Comparison of ENCODE assay signal across 8 mouse cellular contexts in the genomic region with DNA sequence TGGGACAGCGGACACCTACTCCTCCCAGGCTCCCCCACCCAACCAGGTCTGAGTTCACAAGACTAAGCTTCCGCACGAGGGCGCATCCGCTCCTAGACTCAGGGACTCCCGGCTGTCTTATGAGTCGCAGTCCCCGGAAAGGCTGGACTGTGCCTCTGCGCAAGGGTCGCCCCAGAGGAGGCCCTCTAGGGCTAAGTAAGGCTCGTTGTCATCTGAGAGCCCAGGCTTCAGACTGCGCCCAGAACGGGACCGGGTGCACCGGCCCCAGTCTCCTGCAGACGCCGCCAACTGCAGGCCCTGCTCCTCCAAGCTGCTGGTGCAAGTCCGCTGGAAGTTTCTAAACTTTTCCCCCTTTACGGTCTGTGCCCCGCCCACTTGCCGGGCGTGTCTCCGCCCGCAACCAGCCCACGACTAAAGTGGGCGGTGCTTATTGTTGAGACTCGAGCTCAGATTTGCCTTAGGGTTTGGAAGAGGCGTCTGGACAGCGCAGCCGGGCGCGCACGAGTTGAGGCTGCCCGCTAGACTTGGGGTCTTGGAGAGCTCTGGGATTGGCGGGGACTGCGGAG. TPM values are rescaled to one million over a fixed set of nuclear protein-coding genes. Genes with fewer than 3 reads are reported as not detected.
DNase-seq lines count a peak whose midpoint lies in the region; ATAC-seq and TF ChIP-seq lines count a peak whose summit lies in the region.

No protein-coding gene starts in this region.

- H3K9me3 ChIP-seq in heart, embryonic 13.5 days, result no peaks in the 10 kb centered on the region
- no peaks in the 10 kb centered on the region for H3K9me3 ChIP-seq in kidney, embryonic 15.5 days (replicated peaks)
- H3K9me3 ChIP-seq in lung, embryonic 16.5 days (ENCODE audit: control insufficient read depth, low read length), result no peaks in the 10 kb centered on the region

- peak overlapping the region; percentile 83 for H3K27ac ChIP-seq in embryonic fibroblast, embryonic 13.5 days (ENCODE audit: insufficient read depth, low read length)
- H3K27ac ChIP-seq in heart, embryonic 13.5 days (replicated peaks), result peak overlapping the region; percentile 81
- peak overlapping the region; percentile 90 for H3K27ac ChIP-seq in kidney, embryonic 15.5 days
- H3K27ac ChIP-seq in lung, embryonic 16.5 days (ENCODE audit: low read length), result peak overlapping the region; percentile 66

- WGBS in heart, embryonic 13.5 days, result 1% methylated on average over 36 of the region's 36 CpGs
- under 1% methylated on average over 35 of the region's 36 CpGs for WGBS in kidney, embryonic 15.5 days
- WGBS in lung, embryonic 16.5 days, result under 1% methylated on average over 35 of the region's 36 CpGs

- peak; percentile 34; the same call in 1 of the 2 replicates for ATAC-seq in heart, embryonic 13.5 days (ENCODE audit: extremely low read depth, insufficient number of reproducible peaks, low FRiP score, low TSS enrichment)
- peak; percentile 85 for ATAC-seq in kidney, embryonic 15.5 days (replicated peaks; ENCODE audit: low FRiP score)
- ATAC-seq in lung, embryonic 16.5 days (ENCODE audit: low read depth), result peak; percentile 67

- TF ChIP-seq CTCF in embryonic fibroblast, embryonic 13.5 days (IDR thresholded peaks at IDR 0.05; ENCODE audit: borderline replicate concordance, insufficient read depth, low read length), result peak; percentile 48; the same call in 1 of the 2 replicates

- TF ChIP-seq POLR2A in embryonic fibroblast, embryonic 13.5 days (IDR thresholded peaks at IDR 0.05; ENCODE audit: low read depth, low read length), result peak; percentile 91

- H3K4me1 ChIP-seq in embryonic fibroblast, embryonic 13.5 days (ENCODE audit: control insufficient read depth, insufficient read depth, low read length), result peaks cover 3% of the 10 kb centered on the region
- peaks cover 67% of the 10 kb centered on the region for H3K4me1 ChIP-seq in heart, embryonic 13.5 days
- H3K4me1 ChIP-seq in kidney, embryonic 15.5 days, result peaks cover 91% of the 10 kb centered on the region
- peaks cover 32% of the 10 kb centered on the region for H3K4me1 ChIP-seq in lung, embryonic 16.5 days (replicated peaks; ENCODE audit: control insufficient read depth, insufficient read depth, low read length)

- DNase-seq in left cerebral cortex, adult 18-20 months (ENCODE audit: low spot score in 2 of 2), result peak; percentile 40 to 48
- DNase-seq in left cerebral cortex, adult 11 months (ENCODE audit: low spot score), result no peak
- DNase-seq in ovary, postnatal 36 days (ENCODE audit: low spot score), result peak; percentile 71
- no peak for DNase-seq in spleen, postnatal 36 days (ENCODE audit: low spot score in 2 of 2)

- peak overlapping the region; percentile 67 for H3K4me2 ChIP-seq in heart, embryonic 13.5 days
- peak overlapping the region; percentile 64 for H3K4me2 ChIP-seq in kidney, embryonic 15.5 days
- H3K4me2 ChIP-seq in lung, embryonic 16.5 days (ENCODE audit: low read depth, low read length), result peak overlapping the region; percentile 75

- peak overlapping the region; percentile 70 for H3K9ac ChIP-seq in heart, embryonic 13.5 days
- H3K9ac ChIP-seq in kidney, embryonic 15.5 days, result peak overlapping the region; percentile 31
- peak overlapping the region; percentile 61 for H3K9ac ChIP-seq in lung, embryonic 16.5 days (ENCODE audit: low read length)

- H3K27me3 ChIP-seq in heart, embryonic 13.5 days (replicated peaks), result peaks cover 99% of the 10 kb centered on the region
- peaks cover 88% of the 10 kb centered on the region for H3K27me3 ChIP-seq in kidney, embryonic 15.5 days
- H3K27me3 ChIP-seq in lung, embryonic 16.5 days (ENCODE audit: control insufficient read depth, insufficient read depth, low read depth, low read length), result peaks cover 95% of the 10 kb centered on the region

- H3K4me3 ChIP-seq in embryonic fibroblast, embryonic 13.5 days (ENCODE audit: insufficient read depth, low read length), result peak overlapping the region; percentile 36
- H3K4me3 ChIP-seq in heart, embryonic 13.5 days, result peak overlapping the region; percentile 46
- H3K4me3 ChIP-seq in kidney, embryonic 15.5 days (replicated peaks), result peak overlapping the region; percentile 43
- H3K4me3 ChIP-seq in lung, embryonic 16.5 days (ENCODE audit: low read length), result peak overlapping the region; percentile 48

- H3K36me3 ChIP-seq in heart, embryonic 13.5 days, result peaks cover 12% of the 10 kb centered on the region; the same call in 1 of the 2 replicates
- peaks cover 19% of the 10 kb centered on the region for H3K36me3 ChIP-seq in kidney, embryonic 15.5 days
- no peaks in the 10 kb centered on the region for H3K36me3 ChIP-seq in lung, embryonic 16.5 days (ENCODE audit: control insufficient read depth, insufficient read depth, low read length)

RNA-seq across cellular contexts. Expression of gene Foxl1, which starts 2.3 kb away (rescaled TPM):
- total RNA-seq in left cerebral cortex, adult 18-20 months (2021), result under 1 TPM in 1 of 2 experiments, not detected in 1; 0.16 TPM
- 1.1 and 2.0 TPM in 2 replicates for polyA plus RNA-seq in embryonic fibroblast, embryonic 13.5 days (2011; ENCODE audit: insufficient read length, low read depth, missing spikeins)
- polyA plus RNA-seq in heart, embryonic 13.5 days (2015; fragmentation: Nextera tagmentation; extraction: Ambion mirVana), result 0.52 and 0.64 TPM in 2 replicates
- 6.7 and 6.9 TPM in 2 replicates for polyA plus RNA-seq in kidney, embryonic 15.5 days (2015; fragmentation: Nextera tagmentation; extraction: Ambion mirVana)
- 3.1 and 3.3 TPM in 2 replicates for polyA plus RNA-seq in lung, embryonic 16.5 days (2015; fragmentation: Nextera tagmentation; extraction: Ambion mirVana)

RNA-seq across cellular contexts. Expression of gene Foxc2, which starts 9.4 kb away (rescaled TPM):
- total RNA-seq in left cerebral cortex, adult 18-20 months (2021), result 1 to 10 TPM; 2.3 to 2.6 TPM
- polyA plus RNA-seq in embryonic fibroblast, embryonic 13.5 days (2011; ENCODE audit: insufficient read length, low read depth, missing spikeins), result 14.6 and 18.1 TPM in 2 replicates
- 6.8 and 7.4 TPM in 2 replicates for polyA plus RNA-seq in heart, embryonic 13.5 days (2015; fragmentation: Nextera tagmentation; extraction: Ambion mirVana)
- polyA plus RNA-seq in kidney, embryonic 15.5 days (2015; fragmentation: Nextera tagmentation; extraction: Ambion mirVana), result 40.8 and 42.3 TPM in 2 replicates
- polyA plus RNA-seq in lung, embryonic 16.5 days (2015; fragmentation: Nextera tagmentation; extraction: Ambion mirVana), result 0.58 and 0.62 TPM in 2 replicates

RNA-seq across cellular contexts. Expression of gene Mthfsd, which starts 17.2 kb away (rescaled TPM):
- total RNA-seq in left cerebral cortex, adult 18-20 months (2021), result 10 to 100 TPM; 37.1 to 43.3 TPM
- 58.3 and 63.3 TPM in 2 replicates for polyA plus RNA-seq in embryonic fibroblast, embryonic 13.5 days (2011; ENCODE audit: insufficient read length, low read depth, missing spikeins)
- polyA plus RNA-seq in heart, embryonic 13.5 days (2015; fragmentation: Nextera tagmentation; extraction: Ambion mirVana), result 35.3 and 42.8 TPM in 2 replicates
- polyA plus RNA-seq in kidney, embryonic 15.5 days (2015; fragmentation: Nextera tagmentation; extraction: Ambion mirVana), result 65.5 and 67.1 TPM in 2 replicates
- 50.6 and 59.2 TPM in 2 replicates for polyA plus RNA-seq in lung, embryonic 16.5 days (2015; fragmentation: Nextera tagmentation; extraction: Ambion mirVana)

RNA-seq across cellular contexts. Expression of gene Foxf1, which starts 41.2 kb away (rescaled TPM):
- under 1 TPM; 0.67 to 0.98 TPM for total RNA-seq in left cerebral cortex, adult 18-20 months (2021)
- 6.9 TPM in 2 replicates for polyA plus RNA-seq in embryonic fibroblast, embryonic 13.5 days (2011; ENCODE audit: insufficient read length, low read depth, missing spikeins)
- polyA plus RNA-seq in heart, embryonic 13.5 days (2015; fragmentation: Nextera tagmentation; extraction: Ambion mirVana), result 7.7 and 9.5 TPM in 2 replicates
- 1.6 and 5.2 TPM in 2 replicates for polyA plus RNA-seq in kidney, embryonic 15.5 days (2015; fragmentation: Nextera tagmentation; extraction: Ambion mirVana)
- polyA plus RNA-seq in lung, embryonic 16.5 days (2015; fragmentation: Nextera tagmentation; extraction: Ambion mirVana), result 126 and 138 TPM in 2 replicates

Comparison
In these comparisons a context has a peak if more than half of its experiments do, and no peak if none do; other contexts are left out.
1. DNase-seq: peak in left cerebral cortex, adult 18-20 months (2 of 2) and ovary, postnatal 36 days (single experiment); none in left cerebral cortex, adult 11 months (single experiment) and spleen, postnatal 36 days (0 of 2).
2. ATAC-seq: peak in every context shown above with its lines; median percentile 85 in kidney, embryonic 15.5 days; 67 in lung, embryonic 16.5 days; 34 in heart, embryonic 13.5 days.
3. Peak in every context shown above with its lines, with median percentiles within 50 percentile points of each other: H3K27ac ChIP-seq, H3K4me3 ChIP-seq, H3K4me2 ChIP-seq and H3K9ac ChIP-seq.